Mouse (Mus musculus) fat pad, adult 2 months (tissue): ENCODE measurements at regions not wholly inside any gene's neighbourhood (a gene's known extent, or its start where the extent isn't known, plus 50 kb on each side); places are given as distances from the start of the nearest gene placed in this dataset.
"Not testable (repeated sequence)": the region's sequence is repeated elsewhere in the genome, so short reads cannot be mapped to it uniquely, and the experiment has no call there.

Experiments used
- DNase-seq: peaks from one replicate; pipeline ENCODE4 v3.0.0-alpha.2; 2011; ENCODE audit warnings: low read depth, low spot score; ENCODE audit errors: extremely low read depth

- DNase-seq: no peak
Measured at GRCm38 (mm10) chr11:16559001-16559699, 50.9 kb upstream of the Sec61g start.

- DNase-seq: no peak
Measured at GRCm38 (mm10) chr11:16561727-16562126, 53.4 kb upstream of the Sec61g start.

GRCm38 (mm10) chr11:16589085-16589680 lies 80.9 kb upstream of the Sec61g start:
- DNase-seq: no peak

- DNase-seq: no peak
Measured at GRCm38 (mm10) chr11:16590541-16590940, 82.3 kb upstream of the Sec61g start.

GRCm38 (mm10) chr11:16591471-16591921 lies 83.2 kb upstream of the Sec61g start:
- DNase-seq: no peak

- no peak for DNase-seq
Measured at GRCm38 (mm10) chr11:16592006-16592405, 83.7 kb upstream of the Sec61g start.

GRCm38 (mm10) chr11:16592766-16593165 lies 84.5 kb upstream of the Sec61g start:
- DNase-seq: no peak

GRCm38 (mm10) chr11:16594832-16595231 lies 86.5 kb upstream of the Sec61g start:
- DNase-seq: no peak

- no peak for DNase-seq
Measured at GRCm38 (mm10) chr11:16597038-16597830, 89.0 kb upstream of the Sec61g start.

- no peak for DNase-seq
Measured at GRCm38 (mm10) chr11:16602947-16603346, 94.7 kb upstream of the Sec61g start.

- DNase-seq: no peak
Measured at GRCm38 (mm10) chr11:16606435-16607214, 98.3 kb upstream of the Sec61g start.

- DNase-seq: not testable (repeated sequence)
Measured at GRCm38 (mm10) chr11:16607900-16608422, 99.7 kb upstream of the Sec61g start.

- DNase-seq: peak; percentile 74
Measured at GRCm38 (mm10) chr11:16611741-16612140, 103.5 kb upstream of the Sec61g start.

GRCm38 (mm10) chr11:16612524-16612923 lies 104.2 kb upstream of the Sec61g start:
- peak; percentile 45 for DNase-seq

- DNase-seq: no peak
Measured at GRCm38 (mm10) chr11:16619736-16620135, 111.5 kb upstream of the Sec61g start.

GRCm38 (mm10) chr11:16623694-16624093 lies 115.4 kb upstream of the Sec61g start:
- DNase-seq: no peak

GRCm38 (mm10) chr11:16627294-16628085 lies 119.2 kb upstream of the Sec61g start:
- no peak for DNase-seq

GRCm38 (mm10) chr11:16629410-16630129 lies 121.3 kb upstream of the Sec61g start:
- DNase-seq: no peak

- DNase-seq: not testable (repeated sequence)
Measured at GRCm38 (mm10) chr11:16635796-16636195, 116.2 kb upstream of the Egfr start.
